Comparison of ENCODE assay signal across 31 mouse cellular contexts in genomic region chr7:65467306-65468021, GRCm38 (mm10).
DNase-seq lines count a peak whose midpoint lies in the region; ATAC-seq and TF ChIP-seq lines count a peak whose summit lies in the region.
"Had no signal": no experiment of that assay in that cellular context is flagged by ENCODE, and none has a peak within 500 bp of the region (broad histone marks: within the 10 kb centered on the region; RNA-seq: fewer than 3 reads in every experiment).

No protein-coding gene starts in this region.

- WGBS in liver, postnatal 0 days (ENCODE audit: insufficient replicate concordance) = 50% methylated on average over 4 of the region's 4 CpGs
- WGBS in liver, embryonic 11.5 days = 69% methylated on average over 4 of the region's 4 CpGs
- WGBS in intestine, embryonic 15.5 days = 59% methylated on average over 4 of the region's 4 CpGs
- WGBS in stomach, embryonic 16.5 days = 58% methylated on average over 4 of the region's 4 CpGs
- WGBS in forebrain, embryonic 11.5 days = 88% methylated on average over 4 of the region's 4 CpGs

- no peak for TF ChIP-seq EP300 in liver, postnatal 0 days (IDR thresholded peaks at IDR 0.05; ENCODE audit: low read depth)

- H3K4me1 ChIP-seq in liver, postnatal 0 days (ENCODE audit: insufficient read depth) = peaks cover 23% of the 10 kb centered on the region
- H3K4me1 ChIP-seq in liver, embryonic 11.5 days (replicated peaks; ENCODE audit: control insufficient read depth, insufficient read depth, low read length) = peaks cover 6% of the 10 kb centered on the region
- peaks cover 19% of the 10 kb centered on the region for H3K4me1 ChIP-seq in intestine, embryonic 15.5 days (replicated peaks)
- peaks cover 21% of the 10 kb centered on the region for H3K4me1 ChIP-seq in stomach, embryonic 16.5 days (ENCODE audit: control insufficient read depth, insufficient read depth, low read length)
- no peaks in the 10 kb centered on the region for H3K4me1 ChIP-seq in forebrain, embryonic 11.5 days (replicated peaks; ENCODE audit: control insufficient read depth, insufficient read depth, low read length)

- H3K4me2 ChIP-seq in liver, postnatal 0 days (ENCODE audit: low read depth, low read length) = no peak overlapping the region
- no peak overlapping the region for H3K4me2 ChIP-seq in liver, embryonic 11.5 days
- H3K4me2 ChIP-seq in intestine, embryonic 15.5 days (replicated peaks) = 0 out of 2 replicates have a peak overlapping the region, but pooled peaks have one; percentile 17
- H3K4me2 ChIP-seq in stomach, embryonic 16.5 days (ENCODE audit: low read depth, low read length) = no peak overlapping the region
- H3K4me2 ChIP-seq in forebrain, embryonic 11.5 days (ENCODE audit: low read depth, low read length, severe bottlenecking) = no peak overlapping the region
- H3K4me2 ChIP-seq: embryonic facial prominence, embryonic 13.5 days; heart, embryonic 11.5 days; hindbrain, embryonic 12.5 days; limb, embryonic 13.5 days; liver, embryonic 15.5 days; midbrain, embryonic 12.5 days; neural tube, embryonic 13.5 days had no signal

- no peak overlapping the region for H3K9ac ChIP-seq in liver, postnatal 0 days (replicated peaks)
- no peak overlapping the region for H3K9ac ChIP-seq in liver, embryonic 11.5 days (ENCODE audit: low read depth, low read length)
- no peak overlapping the region for H3K9ac ChIP-seq in intestine, embryonic 15.5 days
- no peak overlapping the region for H3K9ac ChIP-seq in stomach, embryonic 16.5 days (ENCODE audit: low read length)
- no peak overlapping the region for H3K9ac ChIP-seq in forebrain, embryonic 11.5 days (ENCODE audit: low read length)
- H3K9ac ChIP-seq: embryonic facial prominence, embryonic 13.5 days; hindbrain, embryonic 12.5 days; limb, embryonic 13.5 days; liver, embryonic 15.5 days; midbrain, embryonic 12.5 days; neural tube, embryonic 13.5 days had no signal

- H3K9me3 ChIP-seq in liver, postnatal 0 days (ENCODE audit: low read length) = no peaks in the 10 kb centered on the region
- no peaks in the 10 kb centered on the region for H3K9me3 ChIP-seq in liver, embryonic 11.5 days (ENCODE audit: control insufficient read depth, low read length)
- H3K9me3 ChIP-seq in intestine, embryonic 15.5 days = no peaks in the 10 kb centered on the region
- no peaks in the 10 kb centered on the region for H3K9me3 ChIP-seq in stomach, embryonic 16.5 days (replicated peaks; ENCODE audit: control insufficient read depth, low read length)
- H3K9me3 ChIP-seq in forebrain, embryonic 11.5 days (ENCODE audit: control insufficient read depth, low read length) = no peaks in the 10 kb centered on the region
- H3K9me3 ChIP-seq: embryonic facial prominence, embryonic 13.5 days; forebrain, embryonic 10.5 days; G1E; hindbrain, embryonic 12.5 days; limb, embryonic 13.5 days; liver, embryonic 15.5 days; megakaryocyte, embryonic 14.5 days; midbrain, embryonic 12.5 days; neural tube, embryonic 13.5 days had no signal

- peak; percentile 57 to 78 for DNase-seq in adrenal gland, adult (ENCODE audit: inconsistent age in 2 of 2, low spot score in 1 of 2)
- DNase-seq in adrenal gland, postnatal 14 days = no peak
- no peak for DNase-seq in liver, postnatal 0 days
- no peak for DNase-seq in liver, embryonic 11.5 days (ENCODE audit: low spot score)
- DNase-seq in cerebellum, postnatal 36 days = no peak
- no peak for DNase-seq in forebrain, embryonic 11.5 days (ENCODE audit: low spot score)
- DNase-seq: cerebellum, adult 11 months; cerebellum, adult 9-10 months; gastrocnemius, adult 2 months; gastrocnemius, postnatal 36 days; heart, postnatal 36 days; kidney, adult 18-20 months; kidney, postnatal 4 days; lung, postnatal 4 days; thymus, adult 18-20 months; thymus, postnatal 36 days had no signal

- no peak overlapping the region for H3K4me3 ChIP-seq in liver, postnatal 0 days (ENCODE audit: low read depth, low read length)
- no peak overlapping the region for H3K4me3 ChIP-seq in liver, embryonic 11.5 days (ENCODE audit: low read depth, low read length)
- H3K4me3 ChIP-seq in intestine, embryonic 15.5 days (replicated peaks) = no peak overlapping the region
- no peak overlapping the region for H3K4me3 ChIP-seq in stomach, embryonic 16.5 days (replicated peaks; ENCODE audit: low read length)
- H3K4me3 ChIP-seq in forebrain, embryonic 11.5 days (ENCODE audit: low read depth, low read length) = no peak overlapping the region
- H3K4me3 ChIP-seq: embryonic facial prominence, embryonic 13.5 days; forebrain, embryonic 10.5 days; gastrocnemius, adult 2 months; hindbrain, embryonic 12.5 days; limb, embryonic 13.5 days; liver, embryonic 15.5 days; megakaryocyte, embryonic 14.5 days; midbrain, embryonic 12.5 days; neural tube, embryonic 13.5 days had no signal

- no peak for TF ChIP-seq CTCF in liver, postnatal 0 days (IDR thresholded peaks at IDR 0.05; ENCODE audit: low read depth)

- H3K36me3 ChIP-seq in liver, postnatal 0 days (replicated peaks; ENCODE audit: insufficient read depth, low read length) = no peaks in the 10 kb centered on the region
- no peaks in the 10 kb centered on the region for H3K36me3 ChIP-seq in liver, embryonic 11.5 days (ENCODE audit: control insufficient read depth, insufficient read depth, low read length)
- no peaks in the 10 kb centered on the region for H3K36me3 ChIP-seq in intestine, embryonic 15.5 days
- H3K36me3 ChIP-seq in stomach, embryonic 16.5 days (ENCODE audit: control insufficient read depth, insufficient read depth, low read length) = no peaks in the 10 kb centered on the region
- no peaks in the 10 kb centered on the region for H3K36me3 ChIP-seq in forebrain, embryonic 11.5 days (ENCODE audit: control insufficient read depth, insufficient read depth, low read length)
- H3K36me3 ChIP-seq: embryonic facial prominence, embryonic 13.5 days; forebrain, embryonic 10.5 days; G1E; hindbrain, embryonic 12.5 days; limb, embryonic 13.5 days; liver, embryonic 15.5 days; midbrain, embryonic 12.5 days; neural tube, embryonic 13.5 days had no signal

- no peak for ATAC-seq in liver, postnatal 0 days
- ATAC-seq in liver, embryonic 11.5 days (replicated peaks; ENCODE audit: low FRiP score) = no peak
- peak; percentile 74 for ATAC-seq in intestine, embryonic 15.5 days
- peak; percentile 59; the same call in 1 of the 2 replicates for ATAC-seq in stomach, embryonic 16.5 days (ENCODE audit: insufficient read depth, low FRiP score)
- no peak for ATAC-seq in forebrain, embryonic 11.5 days (replicated peaks; ENCODE audit: low FRiP score)
- ATAC-seq: forebrain, embryonic 16.5 days; hindbrain, postnatal 0 days had no signal

- no peaks in the 10 kb centered on the region for H3K27me3 ChIP-seq in liver, postnatal 0 days (ENCODE audit: insufficient read depth, low read length)
- no peaks in the 10 kb centered on the region for H3K27me3 ChIP-seq in liver, embryonic 11.5 days (replicated peaks; ENCODE audit: control insufficient read depth, insufficient read depth, low read length)
- no peaks in the 10 kb centered on the region for H3K27me3 ChIP-seq in intestine, embryonic 15.5 days (replicated peaks)
- no peaks in the 10 kb centered on the region for H3K27me3 ChIP-seq in stomach, embryonic 16.5 days (ENCODE audit: control insufficient read depth, insufficient read depth, low read length)
- H3K27me3 ChIP-seq in forebrain, embryonic 11.5 days (ENCODE audit: control insufficient read depth, insufficient read depth, low read length) = no peaks in the 10 kb centered on the region
- H3K27me3 ChIP-seq: embryonic facial prominence, embryonic 13.5 days; hindbrain, embryonic 12.5 days; limb, embryonic 13.5 days; liver, embryonic 15.5 days; neural tube, embryonic 13.5 days had no signal

- peak overlapping the region; percentile 34; the same call in 1 of the 2 replicates for H3K27ac ChIP-seq in liver, postnatal 0 days (ENCODE audit: low read depth)
- no peak overlapping the region for H3K27ac ChIP-seq in liver, embryonic 11.5 days (ENCODE audit: low read depth, low read length)
- peak overlapping the region; percentile 86 for H3K27ac ChIP-seq in intestine, embryonic 15.5 days
- H3K27ac ChIP-seq in stomach, embryonic 16.5 days (ENCODE audit: low read length) = peak overlapping the region; percentile 79
- H3K27ac ChIP-seq in forebrain, embryonic 11.5 days (ENCODE audit: low read depth, low read length) = no peak overlapping the region
- H3K27ac ChIP-seq: embryonic facial prominence, embryonic 13.5 days; forebrain, embryonic 10.5 days; hindbrain, embryonic 12.5 days; hindbrain, postnatal 0 days; kidney, postnatal 0 days; limb, embryonic 13.5 days; liver, embryonic 15.5 days; midbrain, embryonic 12.5 days; neural tube, embryonic 13.5 days had no signal

Comparison
In these comparisons a context has a peak if more than half of its experiments do, and no peak if none do; other contexts are left out.
1. DNase-seq: peak in adrenal gland, adult (2 of 2); none in adrenal gland, postnatal 14 days (single experiment), liver, postnatal 0 days (single experiment), liver, embryonic 11.5 days (single experiment), cerebellum, postnatal 36 days (0 of 2) and forebrain, embryonic 11.5 days (single experiment).
2. H3K27ac ChIP-seq: peak in liver, postnatal 0 days (single experiment), intestine, embryonic 15.5 days (single experiment) and stomach, embryonic 16.5 days (single experiment); none in liver, embryonic 11.5 days (single experiment) and forebrain, embryonic 11.5 days (single experiment).
3. ATAC-seq: peak in intestine, embryonic 15.5 days (single experiment) and stomach, embryonic 16.5 days (single experiment); none in liver, postnatal 0 days (single experiment), liver, embryonic 11.5 days (single experiment) and forebrain, embryonic 11.5 days (single experiment).